Mouse (Mus musculus) heart, adult 9 months (tissue): ENCODE data around the gene Mybpc2.

Source experiments
- DNase-seq, 2 experiments: peaks; one replicate each; pipeline ENCODE4 v3.0.0; 2022; ENCODE audit warnings: low spot score in 2 of 2

Mybpc2 gene

GRCm38 (mm10) chr7:44524502-44524901 lies at the start of gene Mybpc2:
Gene Mybpc2, minus strand, starts transcription at chr7:44524656.
- peak; percentile 35 to 42 for DNase-seq

GRCm38 (mm10) chr7:44572956-44573484 lies 48.6 kb upstream of the Mybpc2 start:
- no peak for DNase-seq

GRCm38 (mm10) chr7:44572213-44572701 lies 47.8 kb upstream of the Mybpc2 start, which contains the start of gene Napsa:
Gene Napsa, plus strand, starts transcription at chr7:44572380.
- no peak for DNase-seq

GRCm38 (mm10) chr7:44571811-44572210 lies 47.4 kb upstream of the Mybpc2 start:
- DNase-seq, result no peak

DNA sequence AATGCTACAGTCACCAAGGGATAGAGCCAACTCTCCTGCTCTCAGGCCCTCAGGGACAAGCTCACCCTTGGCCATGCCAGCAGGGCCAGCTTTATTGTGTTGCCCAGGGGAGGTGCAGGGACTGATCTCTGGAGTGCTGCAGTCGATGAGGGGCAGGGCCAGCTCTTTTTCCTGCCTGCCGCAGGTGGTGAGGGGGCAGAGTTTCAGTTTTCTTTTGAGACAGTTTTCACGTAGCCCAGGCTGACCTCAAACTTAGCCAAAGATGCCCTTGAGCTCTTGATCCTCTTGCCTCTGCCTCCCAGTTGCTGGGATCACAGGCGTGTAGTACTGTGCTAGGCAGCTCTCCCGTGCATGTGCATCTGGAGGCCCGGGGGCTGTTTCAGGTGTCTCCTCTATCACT lies 46.5 kb upstream of the Mybpc2 start:
- DNase-seq, result no peak

DNA sequence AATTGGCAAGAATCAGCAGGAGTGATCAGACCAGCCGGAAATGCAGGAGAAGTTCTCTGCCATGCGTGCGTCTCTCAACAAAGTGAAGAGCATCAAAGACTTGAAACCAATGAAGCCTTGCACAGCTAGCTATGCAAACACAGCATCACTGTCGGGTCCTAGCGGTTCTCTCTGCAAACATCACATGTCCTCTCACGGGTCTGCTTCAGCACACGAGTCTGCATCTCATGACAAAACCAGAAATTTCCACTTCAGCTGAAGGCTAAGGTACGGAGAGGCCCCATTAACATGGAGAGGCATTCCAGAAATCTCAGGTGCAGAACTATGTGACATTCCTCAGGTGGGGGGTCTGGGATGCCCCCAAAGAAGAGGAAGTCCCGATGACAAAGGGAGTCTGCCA lies 44.3 kb upstream of the Mybpc2 start:
- DNase-seq, result no peak

DNA sequence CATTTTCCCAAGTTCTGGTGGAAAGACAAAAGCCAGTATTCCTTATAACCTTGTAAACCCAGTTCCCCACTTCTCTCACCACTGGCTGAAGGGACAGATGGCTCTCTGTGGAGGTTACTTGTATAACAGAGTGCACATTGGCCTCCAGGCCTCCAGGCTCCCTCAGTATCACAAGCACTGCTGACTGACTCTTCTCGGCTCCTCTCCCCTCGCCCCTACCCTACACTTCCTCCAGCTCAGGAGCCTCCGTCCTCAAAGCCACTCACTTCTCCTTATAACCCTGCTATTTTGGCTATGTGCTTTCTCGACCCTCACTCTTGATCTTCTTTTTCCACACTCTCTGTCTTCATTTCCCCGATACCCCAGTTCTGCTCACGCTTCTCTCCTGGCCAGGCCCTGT lies 41.0 kb upstream of the Mybpc2 start:
- no peak for DNase-seq

GRCm38 (mm10) chr7:44564486-44564885 lies 40.0 kb upstream of the Mybpc2 start:
- DNase-seq, result no peak

- DNase-seq, result no peak
Measured at GRCm38 (mm10) chr7:44563284-44563683, 38.8 kb upstream of the Mybpc2 start.

- peak in 1 of 2 experiments; percentile 69 for DNase-seq
Measured at GRCm38 (mm10) chr7:44560435-44561400, 36.3 kb upstream of the Mybpc2 start.

- no peak for DNase-seq
Measured at GRCm38 (mm10) chr7:44557629-44558028, 33.2 kb upstream of the Mybpc2 start.

DNA sequence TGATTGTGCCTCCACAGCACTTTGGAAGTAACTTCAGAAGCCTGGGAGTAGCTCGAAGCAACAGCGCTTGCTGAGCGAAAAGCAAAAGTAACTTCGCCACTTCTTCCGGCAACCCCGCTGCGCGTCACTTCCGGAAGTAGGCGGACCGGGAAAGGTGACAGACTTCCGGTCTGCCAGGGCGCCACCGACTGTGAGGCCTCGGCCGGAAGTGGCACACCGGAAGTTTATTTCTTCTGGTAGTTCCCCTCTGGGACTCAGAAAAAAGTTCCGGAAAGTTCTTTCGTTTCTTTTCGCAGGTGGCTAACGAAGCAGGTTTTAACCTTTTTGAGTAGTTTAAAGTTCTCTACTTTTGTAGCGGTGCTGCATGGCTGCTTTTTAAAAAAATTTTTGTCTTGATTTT lies 29.4 kb upstream of the Mybpc2 start, which contains the start of gene Nr1h2:
TSS of gene Nr1h2 (minus strand) at position 126 of the 400 bp plus-strand sequence.
- DNase-seq, result peak; percentile 94 to 96

- peak in 1 of 2 experiments; percentile 50 for DNase-seq
Measured at GRCm38 (mm10) chr7:44553196-44553764, 28.8 kb upstream of the Mybpc2 start.

DNA sequence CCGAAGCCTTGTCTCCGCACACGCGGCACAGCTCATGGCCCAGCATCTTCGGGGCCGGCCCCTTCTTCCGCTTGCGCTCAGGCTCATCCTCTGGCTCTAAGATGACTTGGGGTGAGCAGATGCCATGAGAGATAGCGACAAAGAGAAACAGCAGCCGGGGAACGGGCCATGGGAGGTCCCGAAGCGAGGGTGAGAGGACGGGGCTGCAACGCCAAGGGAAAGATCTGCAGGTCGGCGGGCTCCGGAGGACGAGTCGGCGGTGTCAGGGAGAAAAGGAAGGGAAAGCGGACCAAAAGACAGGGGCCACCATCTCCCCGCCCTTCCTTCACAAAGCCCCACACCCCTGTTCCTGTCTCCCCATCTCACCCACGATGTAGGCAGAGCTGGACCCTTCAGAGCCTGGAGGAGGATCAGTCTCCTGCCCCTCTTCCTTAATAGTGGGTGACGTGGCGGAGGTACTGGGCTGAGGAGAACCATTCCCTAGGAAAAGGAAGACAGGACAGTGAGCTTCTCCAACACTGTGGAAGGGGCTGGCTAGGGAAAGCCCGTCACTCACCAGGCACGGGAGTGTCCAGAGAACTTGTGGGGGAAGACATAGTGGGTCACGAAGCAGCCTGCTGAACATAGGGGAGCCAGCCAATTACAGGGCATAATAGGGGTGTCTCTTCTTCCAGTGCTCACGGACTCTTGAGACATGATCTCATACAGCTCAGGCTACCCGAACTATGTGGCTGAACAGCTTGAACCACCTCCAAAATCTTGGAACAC lies 27.9 kb upstream of the Mybpc2 start:
- DNase-seq, result no peak

DNA sequence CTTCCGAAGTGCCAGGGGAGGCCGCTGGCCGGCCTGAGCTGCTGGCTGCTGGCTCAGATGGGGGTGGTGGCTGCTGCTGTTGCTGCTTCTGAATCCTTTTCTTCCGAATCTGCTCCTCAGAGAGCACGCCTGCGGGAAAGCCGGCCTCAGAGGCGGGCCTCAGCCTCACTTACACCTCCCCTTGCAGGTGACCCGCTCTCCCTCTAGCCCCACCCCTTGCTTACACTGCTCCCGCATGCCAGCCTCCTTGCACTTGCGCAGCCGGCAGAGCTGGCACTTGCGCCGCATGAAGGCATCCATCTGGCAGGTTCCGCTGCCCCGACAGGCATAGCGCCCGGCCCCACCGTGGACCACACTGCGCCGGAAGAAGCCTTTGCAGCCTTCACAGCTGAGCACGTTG lies 27.3 kb upstream of the Mybpc2 start:
- DNase-seq, result no peak

DNA sequence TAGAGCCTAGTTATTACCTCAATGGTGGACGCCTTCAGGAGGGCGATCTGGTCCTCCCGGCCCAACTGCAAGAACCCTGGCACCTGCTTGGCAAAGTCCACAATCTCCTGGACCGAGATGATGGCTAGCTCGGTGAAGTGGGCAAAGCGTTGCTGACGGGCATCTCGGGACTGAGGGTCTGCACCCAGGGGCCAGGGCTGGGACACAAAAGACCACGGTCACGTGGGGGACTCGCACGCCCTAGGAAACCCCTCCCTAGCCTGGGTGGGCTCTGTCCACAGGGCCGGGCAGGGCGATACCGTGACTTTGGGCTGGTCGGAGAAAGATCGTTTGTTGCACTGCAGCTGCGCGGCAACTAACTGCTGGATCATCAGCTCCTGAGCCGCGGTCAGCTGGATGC lies 26.8 kb upstream of the Mybpc2 start:
- no peak for DNase-seq

DNA sequence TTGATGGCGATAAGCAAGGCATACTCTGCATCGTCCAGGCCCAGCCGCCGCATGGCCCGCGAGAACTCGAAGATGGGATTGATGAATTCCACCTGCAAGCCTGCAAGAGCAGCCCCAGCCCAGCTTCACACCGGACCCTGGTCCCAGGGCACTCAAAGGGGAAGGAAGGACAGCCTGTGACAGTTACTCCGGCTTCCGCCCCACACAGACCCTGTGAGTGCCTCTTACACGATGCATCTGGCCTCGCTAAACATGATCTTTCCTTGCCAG lies 25.9 kb upstream of the Mybpc2 start:
- DNase-seq, result no peak

DNA sequence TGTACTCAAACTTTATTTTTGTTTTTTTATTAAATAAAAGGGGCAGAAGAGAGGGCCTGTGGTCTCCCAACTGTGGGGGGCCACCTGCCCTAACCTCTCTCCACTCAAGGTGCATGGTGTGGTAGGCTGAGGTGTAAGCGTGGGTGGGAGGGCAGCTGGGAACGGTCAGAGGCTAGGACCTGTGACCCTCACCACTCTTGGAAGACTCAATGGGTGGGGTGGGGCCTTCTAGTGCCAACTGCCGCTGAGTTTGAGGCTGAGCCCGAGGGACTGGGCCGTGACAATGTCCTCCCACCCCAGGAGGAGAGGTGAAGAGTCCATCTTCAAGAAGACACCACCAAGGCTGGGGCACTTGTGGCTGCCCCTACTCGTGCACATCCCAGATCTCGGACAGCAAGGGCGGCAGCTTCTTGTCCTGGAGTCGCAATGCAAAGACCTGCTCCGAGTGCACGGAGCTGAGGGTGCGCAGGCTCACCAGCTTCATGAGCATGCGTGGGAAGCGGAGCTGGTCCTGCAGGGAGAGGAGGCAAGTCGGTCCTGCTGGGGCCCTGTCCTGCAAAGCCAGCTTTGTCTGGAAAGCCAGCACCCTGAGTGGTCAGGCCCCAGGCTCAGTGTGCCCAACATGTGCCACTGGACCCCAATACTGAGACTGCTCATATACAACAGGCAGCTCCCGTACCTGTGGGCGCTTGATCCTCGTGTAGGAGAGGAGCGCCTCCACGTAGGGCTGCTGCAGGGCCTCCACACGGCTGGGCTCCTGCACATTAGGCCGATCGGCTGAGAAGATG lies 25.4 kb upstream of the Mybpc2 start:
- DNase-seq, result no peak

DNA sequence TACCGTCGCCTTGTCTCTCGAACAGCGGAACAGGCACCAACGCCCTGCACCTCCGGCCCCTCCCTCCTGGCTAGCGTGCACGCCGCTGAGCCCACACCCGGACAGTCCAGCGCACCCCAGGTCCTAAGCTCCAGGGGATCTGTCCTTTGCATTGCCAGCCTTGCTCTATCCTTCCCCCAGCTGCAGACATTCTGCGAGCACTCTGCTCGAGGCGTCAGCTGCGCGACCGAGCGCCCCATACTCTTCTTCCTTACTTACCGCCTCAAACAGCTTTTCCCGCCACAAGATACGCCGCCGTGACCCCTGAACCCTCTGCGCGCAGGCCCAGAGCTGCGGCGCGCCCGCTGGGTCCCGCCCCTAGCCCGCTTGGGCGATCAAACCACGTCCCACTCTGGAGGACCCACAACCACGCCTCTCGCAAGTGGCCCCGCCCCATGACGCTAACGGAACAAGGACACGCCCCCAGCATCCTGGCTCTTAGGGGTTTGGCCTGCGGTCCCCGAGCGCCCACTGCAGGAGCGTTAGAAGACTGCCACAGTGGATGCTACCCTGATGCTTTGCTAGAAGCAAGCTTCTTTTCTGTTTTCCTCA lies 24.1 kb upstream of the Mybpc2 start, which contains the start of gene Pold1:
TSS of gene Pold1 (minus strand) at position 353 of the 591 bp plus-strand sequence.
- DNase-seq, result peak; percentile 98 to 100

GRCm38 (mm10) chr7:44547725-44548124 lies 23.3 kb upstream of the Mybpc2 start:
- DNase-seq, result no peak

DNA sequence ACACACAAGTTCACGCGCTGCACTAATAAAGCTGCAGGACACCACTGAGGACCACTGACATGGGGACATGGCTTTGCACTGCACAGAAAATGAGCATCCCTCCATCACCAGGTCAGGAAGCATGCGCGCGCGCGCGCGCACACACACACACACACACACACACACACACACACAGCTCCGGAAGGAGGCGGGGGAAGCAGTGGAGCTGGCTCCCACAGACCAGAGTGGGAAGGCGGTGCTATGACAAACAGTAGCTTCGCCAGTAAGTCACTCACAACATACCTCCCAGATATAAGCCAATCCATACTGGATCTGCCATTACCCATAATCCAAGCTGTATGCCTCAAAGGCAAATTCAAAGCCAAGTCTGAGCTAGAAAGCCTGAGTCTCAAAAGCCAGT lies 22.6 kb upstream of the Mybpc2 start:
- no peak for DNase-seq
